In genomic region chr16:89150786-89151185, GRCm38 (mm10) we compare ENCODE assay signal across 38 mouse cellular contexts. TPM values are rescaled to one million over a fixed set of nuclear protein-coding genes. Genes with fewer than 3 reads are reported as not detected.
"Had no signal": no experiment of that assay in that cellular context is flagged by ENCODE, and none has a peak within 500 bp of the region (broad histone marks: within the 10 kb centered on the region; RNA-seq: fewer than 3 reads in every experiment).

Gene Gm10061, plus strand, starts transcription at chr16:89151086.

- H3K9me3 ChIP-seq: limb, embryonic 10.5 days; limb, embryonic 12.5 days; limb, embryonic 13.5 days; limb, embryonic 15.5 days; liver, embryonic 15.5 days; lung, embryonic 15.5 days; midbrain, embryonic 10.5 days; midbrain, embryonic 12.5 days; midbrain, embryonic 15.5 days; neural tube, embryonic 12.5 days had no signal

- DNase-seq: left cerebral cortex, postnatal 4 days; liver; liver, embryonic 13.5 days; liver, postnatal 0 days; lung, adult 18-20 months; lung, adult 2 months; lung, embryonic 14.5 days; lung, postnatal 10 days; lung, postnatal 14 days; lung, postnatal 36 days; lung, postnatal 4 days had no signal

- H3K27me3 ChIP-seq: limb, embryonic 12.5 days; limb, embryonic 13.5 days; limb, embryonic 15.5 days; liver, embryonic 12.5 days; liver, embryonic 13.5 days; liver, embryonic 15.5 days; lung, embryonic 15.5 days; megakaryocyte, embryonic 14.5 days; midbrain, embryonic 12.5 days; midbrain, embryonic 13.5 days; midbrain, embryonic 15.5 days; neural tube, embryonic 12.5 days had no signal

- ATAC-seq: liver, embryonic 12.5 days; liver, postnatal 0 days; lung, postnatal 0 days; midbrain, embryonic 13.5 days; midbrain, embryonic 15.5 days; midbrain, embryonic 16.5 days had no signal

- H3K4me2 ChIP-seq: limb, embryonic 12.5 days; limb, embryonic 13.5 days; limb, embryonic 15.5 days; liver, embryonic 11.5 days; liver, embryonic 12.5 days; liver, embryonic 13.5 days; liver, embryonic 15.5 days; lung, embryonic 14.5 days; lung, embryonic 15.5 days; midbrain, embryonic 12.5 days; midbrain, embryonic 13.5 days; midbrain, embryonic 15.5 days; neural tube, embryonic 12.5 days had no signal

- H3K27ac ChIP-seq: left cerebral cortex, adult 2 months; limb, embryonic 10.5 days; limb, embryonic 12.5 days; limb, embryonic 13.5 days; limb, embryonic 15.5 days; liver, embryonic 12.5 days; liver, embryonic 13.5 days; liver, embryonic 14.5 days; liver, embryonic 15.5 days; lung, embryonic 15.5 days; macrophage; midbrain, embryonic 10.5 days; midbrain, embryonic 12.5 days; midbrain, embryonic 13.5 days; midbrain, embryonic 15.5 days; neural tube, embryonic 12.5 days had no signal

- H3K9ac ChIP-seq: limb, embryonic 12.5 days; limb, embryonic 13.5 days; limb, embryonic 15.5 days; liver, embryonic 12.5 days; liver, embryonic 13.5 days; liver, embryonic 14.5 days; liver, embryonic 15.5 days; liver, postnatal 0 days; lung, embryonic 14.5 days; lung, embryonic 15.5 days; midbrain, embryonic 12.5 days; midbrain, embryonic 13.5 days; midbrain, embryonic 15.5 days; neural tube, embryonic 12.5 days had no signal

- H3K36me3 ChIP-seq: limb, embryonic 10.5 days; limb, embryonic 12.5 days; limb, embryonic 13.5 days; limb, embryonic 15.5 days; liver, embryonic 12.5 days; liver, embryonic 13.5 days; liver, embryonic 15.5 days; lung, embryonic 15.5 days; midbrain, embryonic 10.5 days; midbrain, embryonic 12.5 days; midbrain, embryonic 13.5 days; midbrain, embryonic 15.5 days; neural tube, embryonic 12.5 days had no signal

- H3K4me1 ChIP-seq: limb, embryonic 10.5 days; limb, embryonic 12.5 days; limb, embryonic 13.5 days; limb, embryonic 15.5 days; liver, embryonic 12.5 days; liver, embryonic 13.5 days; liver, embryonic 15.5 days; lung, embryonic 15.5 days; megakaryocyte, embryonic 14.5 days; midbrain, embryonic 10.5 days; midbrain, embryonic 12.5 days; midbrain, embryonic 13.5 days; midbrain, embryonic 15.5 days; neural tube, embryonic 12.5 days had no signal

- H3K4me3 ChIP-seq: left cerebral cortex, adult 2 months; limb, embryonic 10.5 days; limb, embryonic 12.5 days; limb, embryonic 13.5 days; limb, embryonic 15.5 days; liver, embryonic 12.5 days; liver, embryonic 13.5 days; liver, embryonic 15.5 days; lung, embryonic 15.5 days; megakaryocyte, embryonic 14.5 days; midbrain, embryonic 10.5 days; midbrain, embryonic 12.5 days; midbrain, embryonic 13.5 days; midbrain, embryonic 15.5 days; myocyte; neural tube, embryonic 12.5 days had no signal

RNA-seq across cellular contexts. Expression of gene Gm10061, which starts in this region (rescaled TPM):
- polyA plus RNA-seq: limb, embryonic 10.5 days; limb, embryonic 11.5 days; limb, embryonic 12.5 days; limb, embryonic 13.5 days; limb, embryonic 14.5 days; limb, embryonic 15.5 days; liver, adult 2 months; liver, embryonic 11.5 days; liver, embryonic 12.5 days; liver, embryonic 13.5 days; liver, embryonic 14.5 days; liver, embryonic 15.5 days; liver, embryonic 16.5 days; liver, postnatal 0 days; lung, adult 2 months; lung, embryonic 14.5 days; lung, embryonic 15.5 days; lung, embryonic 16.5 days; lung, postnatal 0 days; macrophage; midbrain, embryonic 10.5 days; midbrain, embryonic 12.5 days; midbrain, embryonic 13.5 days; midbrain, embryonic 15.5 days; midbrain, embryonic 16.5 days; midbrain, postnatal 0 days; myocyte; neural tube, embryonic 11.5 days; neural tube, embryonic 12.5 days had no signal
